Mouse (Mus musculus) megakaryocyte, embryonic 14.5 days (primary cell): ENCODE data around the gene Kcnip4.

ENCODE experiments used
- FLI1 ChIP-seq: IDR thresholded peaks from 2 replicates; pipeline ENCODE4 v1.6.1; 2012; ENCODE audit warnings: low read length, inconsistent platforms, mixed read lengths
- GATA1 ChIP-seq: IDR thresholded peaks from 3 replicates; pipeline ENCODE4 v1.6.1; 2012; ENCODE audit warnings: mixed read lengths, low read length, inconsistent platforms, borderline replicate concordance

- TF ChIP-seq GATA1 = no peak
- no peak for TF ChIP-seq FLI1
These were observed 1033.7 kb downstream of the Kcnip4 start for GRCm38 (mm10) chr5:48490864-48491477.
